Mouse (Mus musculus): ENCODE results near the gene P2rx6. TPM values are rescaled to one million over a fixed set of nuclear protein-coding genes. Genes with fewer than 3 reads are reported as not detected.
"Not testable (repeated sequence)": the region's sequence is repeated elsewhere in the genome, so short reads cannot be mapped to it uniquely, and the experiment has no call there.

The P2rx6 gene
- total RNA-seq (2021) = 1 to 10 TPM; 1.4 TPM
- long read RNA-seq, experiment 1 = 0 reads
- long read RNA-seq, experiment 2, partial matches to known transcripts = 0 of 2 reads
- long read RNA-seq, experiment 2, other reads (novel, unspliced or antisense) = 0 of 2 reads

GRCm38 (mm10) chr16:17561751-17562208 is at the start of gene P2rx6:
Gene P2rx6 (plus strand): TSS chr16:17561885.
- DNase-seq = peak; percentile 66 to 72

- DNase-seq = no peak
These were observed 42.8 kb upstream of the P2rx6 start for GRCm38 (mm10) chr16:17518910-17519309.

DNA sequence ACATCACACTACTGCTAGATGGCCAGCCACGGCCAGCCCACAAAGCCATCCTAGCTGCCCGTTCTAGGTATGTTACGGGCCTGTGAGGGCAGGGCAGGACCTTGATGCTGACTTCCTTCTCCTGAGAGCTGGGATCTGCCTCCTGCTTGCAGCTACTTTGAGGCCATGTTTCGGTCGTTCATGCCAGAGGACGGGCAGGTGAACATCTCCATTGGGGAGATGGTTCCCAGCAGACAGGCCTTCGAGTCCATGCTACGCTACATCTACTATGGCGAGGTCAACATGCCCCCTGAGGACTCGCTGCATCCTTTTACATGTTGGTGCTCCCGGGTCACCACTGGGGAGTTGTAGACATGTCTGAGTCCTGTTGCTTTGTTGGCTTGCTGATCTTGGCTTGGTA is 37.5 kb upstream of the P2rx6 start:
- no peak for DNase-seq

DNA sequence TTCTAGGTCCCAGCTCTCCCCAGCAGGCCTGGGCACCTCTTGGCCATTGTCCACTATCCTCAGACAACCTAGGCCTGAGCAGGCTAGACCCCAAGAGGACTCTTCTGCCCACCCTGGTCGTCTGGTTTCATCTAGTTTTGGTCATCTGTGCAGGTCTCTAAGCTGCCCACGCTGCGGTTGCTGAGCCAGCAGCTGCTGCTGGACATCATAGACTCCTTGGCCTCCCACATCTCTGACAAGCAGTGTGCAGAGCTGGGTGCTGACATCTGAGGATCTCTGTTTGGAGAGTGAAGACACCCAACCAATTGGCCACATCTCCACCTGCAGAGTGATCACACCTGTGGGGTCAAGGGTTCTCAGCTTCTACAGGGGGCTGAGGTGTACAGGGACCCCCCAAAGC is 36.2 kb upstream of the P2rx6 start:
- DNase-seq = no peak

DNA sequence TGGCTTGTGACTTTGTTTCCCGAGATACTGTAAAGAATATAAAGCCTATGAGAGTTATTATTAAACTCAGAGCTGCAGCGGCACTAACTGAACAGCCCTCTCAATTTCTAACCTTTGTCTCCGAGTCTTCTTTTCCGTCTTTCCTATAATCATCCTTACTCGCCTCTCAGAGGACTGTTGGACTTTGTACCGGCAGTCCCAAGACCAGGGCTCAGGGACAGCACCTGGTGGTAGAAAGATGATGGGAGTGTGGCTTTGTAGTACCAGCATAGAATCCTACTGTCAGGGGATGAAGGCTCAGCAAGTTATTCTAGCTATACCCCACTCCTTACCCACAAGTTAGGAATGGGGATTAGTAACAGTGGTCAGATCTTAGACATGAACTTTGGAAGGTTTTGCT is 35.5 kb upstream of the P2rx6 start:
- no peak for DNase-seq

DNA sequence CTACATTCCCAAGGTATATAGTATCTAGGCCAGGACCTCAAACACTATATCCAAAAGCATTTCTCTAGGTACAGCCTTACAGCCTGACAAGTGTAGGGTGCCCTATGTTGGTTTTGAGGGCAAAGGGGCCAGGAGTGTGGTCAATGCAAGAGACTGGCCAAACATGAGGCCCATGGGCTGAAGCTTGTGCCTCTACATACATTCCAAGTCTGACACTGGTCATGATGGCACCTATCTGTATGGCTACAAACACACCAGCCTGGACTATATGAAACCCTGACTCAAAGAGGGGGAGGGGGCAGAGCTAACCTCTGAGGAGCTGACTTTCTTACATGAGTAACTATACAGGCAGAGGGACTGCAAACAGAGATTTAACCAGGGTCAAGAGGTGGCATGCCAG is 34.1 kb upstream of the P2rx6 start:
- DNase-seq = no peak

DNA sequence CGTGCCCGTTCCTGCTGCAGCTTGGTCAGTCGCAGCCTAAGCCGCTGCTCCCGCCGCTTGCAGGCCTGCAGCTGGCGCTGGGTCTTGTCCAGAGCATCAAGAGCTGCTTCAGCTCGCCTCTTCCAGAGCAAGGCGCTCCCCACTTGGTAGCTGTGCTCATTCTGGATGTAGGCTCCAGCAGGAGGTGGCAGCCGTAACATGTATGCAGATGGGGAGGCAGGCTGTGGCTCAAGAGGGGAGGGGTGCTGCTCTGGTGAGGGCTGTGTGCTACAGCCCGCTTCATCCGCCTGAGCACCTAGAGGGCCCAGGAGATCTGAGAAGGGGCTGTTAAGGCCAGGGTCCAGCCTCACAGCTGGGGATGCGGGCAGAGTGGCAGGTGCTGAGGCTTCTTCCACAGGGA is 33.4 kb upstream of the P2rx6 start:
- DNase-seq = no peak

DNA sequence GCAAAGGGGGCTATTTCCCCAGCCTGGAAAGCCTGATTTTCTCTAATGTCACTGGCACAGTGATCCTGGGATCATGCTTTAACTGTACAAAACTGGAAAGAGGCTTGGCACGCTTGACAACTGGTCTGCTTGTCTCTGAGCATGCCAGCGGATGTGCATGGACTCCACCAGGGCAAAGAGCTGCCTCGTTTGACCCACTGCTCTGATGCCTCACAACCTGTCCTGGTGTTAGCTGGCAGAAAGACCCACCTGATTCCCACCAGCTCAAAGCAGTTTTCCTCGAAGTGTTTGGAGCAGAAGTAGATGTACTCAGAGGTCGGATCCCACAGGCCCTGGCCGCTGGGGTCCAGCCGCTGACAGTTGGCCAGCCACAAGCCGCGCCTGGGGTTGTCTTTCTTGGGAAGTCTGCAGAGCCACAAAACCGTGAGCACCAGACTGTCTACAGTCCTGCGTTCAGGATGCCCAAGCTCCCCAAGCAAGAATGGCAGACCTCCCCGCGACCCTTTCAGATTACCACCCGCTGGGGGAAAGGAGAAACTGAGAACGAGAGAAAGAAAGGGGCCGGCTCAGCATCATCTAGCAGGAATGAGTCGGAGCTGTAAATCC is 31.6 kb upstream of the P2rx6 start:
- peak in 1 of 2 experiments; percentile 17 for DNase-seq

DNA sequence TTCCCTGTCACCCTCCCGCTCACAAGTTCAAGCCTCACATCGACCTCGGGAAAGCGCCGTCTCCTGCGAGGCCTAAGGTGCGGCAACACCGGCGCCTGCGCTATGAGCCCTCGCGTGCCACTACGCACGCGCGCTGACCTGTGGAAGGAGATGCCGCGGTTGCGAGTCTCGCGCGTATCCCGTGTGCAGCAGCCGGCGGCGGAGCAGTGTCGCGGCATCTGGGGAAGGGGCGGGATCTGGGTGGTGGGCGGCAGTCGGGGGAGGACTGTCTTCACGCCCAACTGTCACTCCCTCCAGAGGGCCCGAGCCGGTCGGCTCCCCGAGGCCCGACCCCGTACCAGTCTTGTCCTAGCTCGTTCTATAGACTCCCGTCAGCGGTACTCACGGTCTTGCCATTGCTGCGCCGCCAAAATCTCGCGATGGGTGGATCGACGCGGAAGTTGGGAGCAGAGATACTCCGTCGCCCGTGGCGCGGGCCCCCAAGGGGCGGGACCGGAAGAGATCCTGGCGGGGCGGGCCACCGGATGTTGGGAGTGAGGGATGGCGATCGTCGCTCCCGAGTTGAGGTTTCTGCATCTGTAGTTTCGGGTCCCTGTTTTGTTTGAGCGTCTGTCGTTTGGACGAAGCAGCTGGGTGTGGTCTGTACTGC is 30.9 kb upstream of the P2rx6 start, which contains the start of gene Thap7:
TSS of gene Thap7 (minus strand) at position 497 of the 649 bp plus-strand sequence.
- DNase-seq = peak; percentile 98 to 99

DNA sequence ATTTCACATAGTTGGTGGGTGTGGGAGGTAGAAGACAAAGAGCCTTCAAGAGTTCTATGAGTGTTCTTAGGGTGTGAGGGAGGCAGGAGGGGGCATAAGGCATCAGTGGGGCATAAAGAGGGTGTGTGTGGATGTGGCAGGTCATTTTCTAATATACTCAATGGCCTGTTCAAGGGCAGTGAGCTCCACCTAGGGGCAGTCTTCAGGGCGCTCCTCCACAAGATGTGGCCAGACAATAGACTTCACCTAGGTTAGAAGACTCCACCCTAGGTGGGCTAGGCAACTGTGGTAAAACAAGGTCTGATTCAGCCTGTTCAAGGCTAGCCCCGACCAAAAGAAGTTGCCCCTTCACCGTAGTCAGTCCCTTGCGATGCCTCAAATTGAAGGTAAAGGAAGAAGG is 29.4 kb upstream of the P2rx6 start:
- peak in 1 of 2 experiments; percentile 26 for DNase-seq

- DNase-seq = no peak
These were observed 28.9 kb upstream of the P2rx6 start for GRCm38 (mm10) chr16:17532676-17533329.

GRCm38 (mm10) chr16:17536584-17536983 is 25.1 kb upstream of the P2rx6 start:
- DNase-seq = no peak

- no peak for DNase-seq
These were observed 19.1 kb upstream of the P2rx6 start for GRCm38 (mm10) chr16:17542632-17543031.

GRCm38 (mm10) chr16:17552837-17553236 is 8.8 kb upstream of the P2rx6 start:
- no peak for DNase-seq

- peak; percentile 21 to 49 for DNase-seq
These were observed 7.6 kb upstream of the P2rx6 start for GRCm38 (mm10) chr16:17553910-17554685.

DNA sequence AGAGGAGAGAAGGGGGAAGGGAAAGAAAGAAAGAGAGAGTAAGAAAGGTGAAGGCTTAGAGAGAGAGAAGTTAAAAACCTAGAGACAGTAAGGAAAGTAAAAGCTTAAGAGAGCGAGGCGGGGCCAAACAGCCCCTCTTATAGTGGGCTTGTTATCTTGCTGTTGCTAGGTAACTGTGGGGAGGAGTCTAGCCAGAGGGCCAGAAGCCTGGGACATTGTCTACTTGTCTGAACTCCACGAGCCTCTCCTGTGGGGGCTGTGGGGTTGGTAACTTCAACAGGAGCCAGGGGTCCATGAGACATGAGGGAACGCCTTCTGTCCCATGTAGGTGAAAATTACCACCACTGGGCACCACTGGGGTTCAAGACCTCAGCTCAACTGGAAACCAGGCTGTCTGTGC is 7.0 kb upstream of the P2rx6 start:
- not testable (repeated sequence) for DNase-seq

- DNase-seq = no peak
These were observed 5.5 kb upstream of the P2rx6 start for GRCm38 (mm10) chr16:17556180-17556579.

DNA sequence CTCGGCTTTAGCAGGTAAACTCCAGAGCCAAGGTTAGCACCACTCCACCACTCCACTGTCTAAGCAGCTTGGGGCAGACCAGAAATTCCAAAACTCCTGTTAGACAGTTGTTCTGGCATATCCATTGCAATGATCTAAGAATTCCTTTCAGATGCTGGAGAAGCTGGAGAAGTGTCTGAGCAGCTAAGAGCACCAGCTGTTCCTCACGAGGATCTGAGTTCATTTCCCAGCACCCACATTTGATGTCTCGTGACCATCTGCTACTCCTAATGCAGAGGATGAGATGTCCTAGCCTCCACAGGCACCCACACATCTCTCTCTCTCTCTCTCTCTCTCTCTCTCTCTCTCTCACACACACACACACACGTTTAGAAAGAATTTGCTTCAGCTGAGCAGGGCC is 4.8 kb upstream of the P2rx6 start:
- no peak for DNase-seq

GRCm38 (mm10) chr16:17557947-17558480 is 3.7 kb upstream of the P2rx6 start:
- peak; percentile 76 to 82 for DNase-seq

- DNase-seq = no peak
These were observed 2.9 kb upstream of the P2rx6 start for GRCm38 (mm10) chr16:17558811-17559210.

GRCm38 (mm10) chr16:17559396-17560027 is 2.2 kb upstream of the P2rx6 start:
- no peak for DNase-seq
